Mouse (Mus musculus) erythroblast, embryonic 14.5 days (primary cell): ENCODE measurements around the gene Dgkb. TPM values are rescaled to one million over a fixed set of nuclear protein-coding genes. Genes with fewer than 3 reads are reported as not detected.

ENCODE experiments used
- H3K27me3 ChIP-seq: 2 replicates; pipeline ENCODE4 v1.6.1; 2012; ENCODE audit warnings: inconsistent platforms; ENCODE audit not compliant: control insufficient read depth
- H3K36me3 ChIP-seq: 2 replicates; pipeline ENCODE4 v1.6.1; 2012; ENCODE audit warnings: mild to moderate bottlenecking, inconsistent platforms; ENCODE audit not compliant: control insufficient read depth
- H3K4me1 ChIP-seq: 2 replicates; pipeline ENCODE4 v1.6.1; 2012; ENCODE audit warnings: inconsistent platforms; ENCODE audit not compliant: control insufficient read depth
- H3K4me3 ChIP-seq: replicated peaks from 2 replicates; pipeline ENCODE3; 2012; ENCODE audit warnings: moderate library complexity, mild to moderate bottlenecking, inconsistent platforms
- H3K9me3 ChIP-seq: 2 replicates; pipeline ENCODE4 v1.6.1; 2012; ENCODE audit warnings: low read length, inconsistent platforms, mixed read lengths; ENCODE audit not compliant: control insufficient read depth
- GATA1 ChIP-seq: IDR thresholded peaks from 2 replicates; pipeline ENCODE4 v1.6.1; 2012; ENCODE audit warnings: low read length, inconsistent platforms, mixed read lengths
- TAL1 ChIP-seq: IDR thresholded peaks from 3 replicates; pipeline ENCODE4 v1.6.1; 2012; ENCODE audit warnings: low read length, inconsistent platforms, mixed read lengths
- polyA plus RNA-seq: library from polyadenylated mRNA; stranded (reverse); fragments of >175 nt; gene quantifications from 2 replicates; pipeline ENCODE4 v1.2.3, GENCODE M21; 2012

The Dgkb gene
- polyA plus RNA-seq, 1 experiment: not detected

DNA sequence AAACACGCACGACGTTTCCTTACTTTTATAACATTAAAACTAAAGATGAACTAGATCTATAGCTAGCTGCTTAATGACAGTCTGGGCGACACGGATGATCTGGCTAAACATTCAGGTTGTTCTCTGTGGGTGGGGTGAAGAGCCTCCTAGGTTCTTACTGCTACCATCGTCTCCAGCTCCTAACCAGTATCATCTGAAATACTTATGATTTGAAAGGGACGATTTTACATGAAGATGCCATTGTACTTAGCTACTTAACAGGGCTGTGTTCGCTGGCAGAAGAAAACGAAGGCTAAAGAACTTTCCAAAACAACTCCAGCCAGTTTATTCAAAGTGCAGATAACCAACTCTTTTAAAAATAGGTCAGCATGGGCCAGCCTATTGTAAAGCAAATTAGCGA lies 63.9 kb downstream of the Dgkb start:
- Histone ChIP-seq H3K4me3 (no peak overlapping the region), H3K36me3 (no peaks in the 10 kb centered on the region)
- no peak for TF ChIP-seq TAL1
- TF ChIP-seq GATA1: no peak

DNA sequence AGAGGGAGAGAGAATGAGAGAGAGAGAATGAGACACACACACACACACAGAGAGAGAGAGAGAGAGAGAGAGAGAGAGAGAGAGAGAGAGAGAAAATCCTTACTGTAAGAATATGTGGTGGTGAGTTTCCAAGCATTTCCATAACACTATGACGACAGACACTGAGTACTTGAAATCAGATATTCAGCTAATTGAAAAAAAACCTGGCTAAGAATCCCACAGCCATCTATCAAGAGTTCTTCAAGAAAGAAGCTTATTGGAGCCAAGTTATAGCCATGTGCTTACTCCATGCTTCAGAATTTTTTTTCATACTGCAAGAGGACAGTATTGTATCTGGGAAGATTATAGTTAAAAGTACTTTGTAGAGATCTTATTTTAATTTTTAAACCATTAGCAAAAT lies 65.3 kb downstream of the Dgkb start:
- TF ChIP-seq GATA1 (no peak), TAL1 (no peak)
- H3K9me3 ChIP-seq: no peaks in the 10 kb centered on the region
- H3K4me3 ChIP-seq: no peak overlapping the region
- no peaks in the 10 kb centered on the region for H3K36me3 ChIP-seq
- H3K27me3 ChIP-seq: peaks cover 16% of the 10 kb centered on the region
- no peaks in the 10 kb centered on the region for H3K4me1 ChIP-seq

More for the DNA sequence above, 63.9 kb downstream of the Dgkb start:
- H3K9me3 ChIP-seq: no peaks in the 10 kb centered on the region
- no peaks in the 10 kb centered on the region for H3K4me1 ChIP-seq
- peaks cover 16% of the 10 kb centered on the region for H3K27me3 ChIP-seq

- Histone ChIP-seq H3K4me3 (no peak overlapping the region), H3K9me3 (no peaks in the 10 kb centered on the region), H3K4me1 (no peaks in the 10 kb centered on the region), H3K27me3 (peaks cover 16% of the 10 kb centered on the region), H3K36me3 (no peaks in the 10 kb centered on the region)
- TF ChIP-seq TAL1 (no peak), GATA1 (no peak)
These were observed 66.3 kb downstream of the Dgkb start for GRCm38 (mm10) chr12:37883781-37884180.

- no peaks in the 10 kb centered on the region; the same call in 1 of the 2 replicates for H3K9me3 ChIP-seq
- H3K27me3 ChIP-seq: no peaks in the 10 kb centered on the region
- TF ChIP-seq TAL1 (no peak), GATA1 (no peak)
- no peaks in the 10 kb centered on the region for H3K4me1 ChIP-seq
- no peak overlapping the region for H3K4me3 ChIP-seq
- H3K36me3 ChIP-seq: no peaks in the 10 kb centered on the region
These were observed 71.1 kb downstream of the Dgkb start for GRCm38 (mm10) chr12:37888591-37888990.

GRCm38 (mm10) chr12:37889431-37889830 lies 71.9 kb downstream of the Dgkb start:
- Histone ChIP-seq H3K4me3 (no peak overlapping the region), H3K4me1 (no peaks in the 10 kb centered on the region), H3K36me3 (no peaks in the 10 kb centered on the region), H3K27me3 (no peaks in the 10 kb centered on the region), H3K9me3 (no peaks in the 10 kb centered on the region; the same call in 1 of the 2 replicates)
- no peak for TF ChIP-seq TAL1
- no peak for TF ChIP-seq GATA1

DNA sequence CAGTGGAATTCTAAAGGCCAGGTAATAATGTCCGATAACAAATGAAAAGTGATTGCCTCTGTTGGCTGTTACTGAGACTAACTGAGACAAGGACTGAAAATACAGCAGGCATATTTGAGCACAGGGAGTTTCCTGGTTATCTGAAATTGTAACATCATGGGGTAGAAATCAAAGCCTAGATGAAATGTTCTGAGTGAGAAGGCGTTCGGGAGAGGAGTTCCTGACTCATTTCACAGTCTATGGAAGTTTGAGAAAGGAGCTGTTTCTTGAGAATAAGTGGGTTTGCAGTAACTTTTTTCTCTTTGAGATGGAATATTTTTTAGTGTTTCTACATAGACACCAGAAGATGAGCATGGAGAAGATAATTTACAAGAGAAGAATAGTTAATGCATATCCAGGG lies 73.8 kb downstream of the Dgkb start:
- H3K4me3 ChIP-seq: no peak overlapping the region
- no peaks in the 10 kb centered on the region for H3K4me1 ChIP-seq
- no peak for TF ChIP-seq TAL1
- no peak for TF ChIP-seq GATA1
- no peaks in the 10 kb centered on the region; the same call in 1 of the 2 replicates for H3K9me3 ChIP-seq
- H3K36me3 ChIP-seq: no peaks in the 10 kb centered on the region
- H3K27me3 ChIP-seq: no peaks in the 10 kb centered on the region

DNA sequence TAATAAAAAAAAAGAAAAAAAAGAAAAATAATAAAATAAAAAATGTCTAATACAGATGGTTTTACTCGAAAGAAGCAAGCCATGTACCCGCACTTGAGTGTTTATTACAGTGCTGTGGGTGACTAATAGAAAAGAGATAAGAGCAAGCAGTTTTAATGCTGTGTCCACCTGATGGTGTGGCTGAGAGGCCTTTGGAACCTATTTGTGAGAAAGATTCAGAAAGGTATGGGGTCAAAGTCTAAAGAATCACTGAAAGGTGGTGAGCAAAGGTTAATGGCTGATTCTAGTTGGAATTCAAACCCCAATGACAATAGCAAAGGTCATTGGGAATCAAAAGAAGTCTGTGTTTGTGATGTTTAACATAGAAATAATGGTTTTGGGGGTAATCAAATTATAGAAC lies 124.6 kb downstream of the Dgkb start:
- H3K4me3 ChIP-seq: no peak overlapping the region
- no peaks in the 10 kb centered on the region for H3K9me3 ChIP-seq
- no peak for TF ChIP-seq TAL1
- no peak for TF ChIP-seq GATA1
- H3K36me3 ChIP-seq: no peaks in the 10 kb centered on the region
- H3K4me1 ChIP-seq: no peaks in the 10 kb centered on the region
- H3K27me3 ChIP-seq: no peaks in the 10 kb centered on the region

GRCm38 (mm10) chr12:37956193-37956592 lies 138.7 kb downstream of the Dgkb start:
- Histone ChIP-seq H3K4me1 (no peaks in the 10 kb centered on the region), H3K9me3 (peaks cover 7% of the 10 kb centered on the region; the same call in 1 of the 2 replicates), H3K27me3 (no peaks in the 10 kb centered on the region), H3K36me3 (no peaks in the 10 kb centered on the region), H3K4me3 (no peak overlapping the region)
- TF ChIP-seq TAL1 (no peak), GATA1 (no peak)

DNA sequence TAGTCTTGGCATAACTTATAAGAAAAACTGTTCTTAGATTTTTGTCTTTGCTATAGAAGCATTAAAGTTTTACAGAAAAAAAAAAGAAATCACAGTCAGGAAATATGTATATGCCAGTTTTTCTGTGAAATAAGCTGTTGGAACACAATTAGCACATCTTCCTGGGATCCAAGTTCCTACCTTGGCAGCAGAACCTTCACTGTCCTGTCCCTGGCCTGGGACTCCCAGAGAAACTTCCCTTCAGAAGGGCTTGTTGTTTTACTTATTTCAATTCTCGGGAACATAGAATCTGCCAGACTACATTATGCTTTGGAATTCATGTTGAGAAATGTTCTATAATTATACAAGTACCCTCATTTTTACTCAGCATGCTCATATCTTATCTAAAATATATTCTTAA lies 154.0 kb downstream of the Dgkb start:
- H3K4me1 ChIP-seq: no peaks in the 10 kb centered on the region
- no peaks in the 10 kb centered on the region for H3K36me3 ChIP-seq
- H3K27me3 ChIP-seq: no peaks in the 10 kb centered on the region
- peaks cover 2% of the 10 kb centered on the region; the same call in 1 of the 2 replicates for H3K9me3 ChIP-seq
- TF ChIP-seq GATA1 (no peak), TAL1 (no peak)
- H3K4me3 ChIP-seq: no peak overlapping the region
